Mouse (Mus musculus) liver, embryonic 13.5 days (tissue): ENCODE results near the gene Ppp1r1b. TPM values are rescaled to one million over a fixed set of nuclear protein-coding genes. Genes with fewer than 3 reads are reported as not detected.

ENCODE experiments used
- ATAC-seq: fragments of 200-750 bp; cut with Nextera tagmentation; 2 replicates; pipeline ENCODE4 v1.8.0; 2017; ENCODE audit warnings: low read depth, mild to moderate bottlenecking, moderate number of reproducible peaks, moderate library complexity
- DNase-seq: peaks from one replicate; pipeline ENCODE4 v3.0.0; 2022
- H3K27ac ChIP-seq: fragments of 300-500 bp; sonication (generic); 2 replicates; pipeline ENCODE4 v1.5.1; 2015; ENCODE audit warnings: moderate library complexity, mild to moderate bottlenecking, inconsistent platforms
- H3K27me3 ChIP-seq: fragments of 300-500 bp; sonication (generic); 2 replicates; pipeline ENCODE4 v1.6.1; 2015; ENCODE audit warnings: mild to moderate bottlenecking, inconsistent platforms
- H3K36me3 ChIP-seq: fragments of 300-500 bp; sonication (generic); 2 replicates; pipeline ENCODE4 v1.6.1; 2015; ENCODE audit warnings: mild to moderate bottlenecking, inconsistent platforms
- H3K4me1 ChIP-seq: fragments of 300-500 bp; sonication (generic); replicated peaks from 2 replicates; pipeline ENCODE4 v1.6.1; 2015; ENCODE audit warnings: inconsistent platforms
- H3K4me2 ChIP-seq: fragments of 300-500 bp; sonication (generic); 2 replicates; pipeline ENCODE4 v1.6.1; 2015; ENCODE audit warnings: inconsistent platforms, mild to moderate bottlenecking, moderate library complexity
- H3K4me3 ChIP-seq: fragments of 300-500 bp; sonication (generic); replicated peaks from 2 replicates; pipeline ENCODE4 v1.5.1; 2015; ENCODE audit warnings: mild to moderate bottlenecking, inconsistent platforms
- H3K9ac ChIP-seq: fragments of 300-500 bp; sonication (generic); 2 replicates; pipeline ENCODE4 v1.6.1; 2015; ENCODE audit warnings: mild to moderate bottlenecking, inconsistent platforms
- H3K9me3 ChIP-seq: fragments of 300-500 bp; sonication (generic); replicated peaks from 2 replicates; pipeline ENCODE4 v1.6.1; 2016; ENCODE audit warnings: inconsistent platforms
- WGBS: fragments of 180-500 bp; shearing (Covaris S2); methylation state at CpG from one replicate; pipeline ENCODE4 v1.1.7; 2015; ENCODE audit not compliant: insufficient replicate concordance; 5-methylcytosine and 5-hydroxymethylcytosine counted together
- polyA plus RNA-seq: library from polyadenylated mRNA; unstranded; fragments of >200 nt; fragmentation: Nextera tagmentation; extraction: Ambion mirVana; gene quantifications from 2 replicates; pipeline ENCODE4 v1.2.1, GENCODE M21; 2015

Gene Ppp1r1b
- polyA plus RNA-seq, 1 experiment from 2014 or later: 0.13 TPM

GRCm38 (mm10) chr11:98387056-98387577 is 38.9 kb downstream of the Ppp1r1b start:
- 42% methylated on average over 14 of the region's 14 CpGs for WGBS
- Histone ChIP-seq H3K27me3 (peaks cover 74% of the 10 kb centered on the region), H3K4me2 (no peak overlapping the region), H3K36me3 (no peaks in the 10 kb centered on the region), H3K4me3 (no peak overlapping the region), H3K4me1 (peaks cover 14% of the 10 kb centered on the region), H3K9me3 (no peaks in the 10 kb centered on the region), H3K9ac (no peak overlapping the region), H3K27ac (no peak overlapping the region)
- no peak for DNase-seq
- ATAC-seq: no peak

GRCm38 (mm10) chr11:98388282-98388681 is 40.1 kb downstream of the Ppp1r1b start:
- DNase-seq (no peak), ATAC-seq (no peak)
- Histone ChIP-seq H3K27ac (no peak overlapping the region), H3K4me3 (no peak overlapping the region), H3K36me3 (no peaks in the 10 kb centered on the region), H3K27me3 (peaks cover 70% of the 10 kb centered on the region), H3K4me2 (no peak overlapping the region), H3K9ac (no peak overlapping the region), H3K4me1 (peaks cover 26% of the 10 kb centered on the region), H3K9me3 (no peaks in the 10 kb centered on the region)
- 68% methylated on average over 10 of the region's 10 CpGs for WGBS

- no peaks in the 10 kb centered on the region for H3K36me3 ChIP-seq
- ATAC-seq (no peak), DNase-seq (peak; percentile 24)
- H3K9me3 ChIP-seq: no peaks in the 10 kb centered on the region
- H3K4me2 ChIP-seq: no peak overlapping the region
- H3K27ac ChIP-seq: no peak overlapping the region
- H3K4me3 ChIP-seq: no peak overlapping the region
- peaks cover 60% of the 10 kb centered on the region for H3K27me3 ChIP-seq
- WGBS: 18% methylated on average over 9 of the region's 9 CpGs
- peaks cover 36% of the 10 kb centered on the region for H3K4me1 ChIP-seq
- no peak overlapping the region for H3K9ac ChIP-seq
These were observed 41.1 kb downstream of the Ppp1r1b start for GRCm38 (mm10) chr11:98389221-98389780.

- H3K27me3 ChIP-seq: peaks cover 52% of the 10 kb centered on the region
- H3K4me3 ChIP-seq: no peak overlapping the region
- no peak overlapping the region for H3K9ac ChIP-seq
- ATAC-seq: no peak
- no peaks in the 10 kb centered on the region for H3K36me3 ChIP-seq
- H3K4me2 ChIP-seq: no peak overlapping the region
- no peaks in the 10 kb centered on the region for H3K9me3 ChIP-seq
- no peak overlapping the region for H3K27ac ChIP-seq
- 72% methylated on average over 12 of the region's 12 CpGs for WGBS
- H3K4me1 ChIP-seq: peaks cover 44% of the 10 kb centered on the region
- no peak for DNase-seq
These were observed 41.9 kb downstream of the Ppp1r1b start for GRCm38 (mm10) chr11:98390141-98390540.

- H3K9me3 ChIP-seq: no peaks in the 10 kb centered on the region
- DNase-seq (no peak), ATAC-seq (no peak)
- H3K9ac ChIP-seq: peak overlapping the region; percentile 39; the same call in 1 of the 2 replicates
- peaks cover 50% of the 10 kb centered on the region for H3K4me1 ChIP-seq
- no peak overlapping the region for H3K4me3 ChIP-seq
- H3K27ac ChIP-seq: peak overlapping the region; percentile 80; the same call in 1 of the 2 replicates
- 31% methylated on average over 8 of the region's 8 CpGs for WGBS
- no peaks in the 10 kb centered on the region for H3K36me3 ChIP-seq
- H3K4me2 ChIP-seq: peak overlapping the region; percentile 57; the same call in 1 of the 2 replicates
- H3K27me3 ChIP-seq: peaks cover 33% of the 10 kb centered on the region
These were observed 43.8 kb downstream of the Ppp1r1b start for GRCm38 (mm10) chr11:98392034-98392433.

GRCm38 (mm10) chr11:98392645-98393044 is 44.4 kb downstream of the Ppp1r1b start:
- H3K27me3 ChIP-seq: peaks cover 27% of the 10 kb centered on the region
- peak overlapping the region; percentile 55 for H3K9ac ChIP-seq
- whole genome bisulfite sequencing: 18% methylated on average over 4 of the region's 4 CpGs
- peak overlapping the region; percentile 57 for H3K4me2 ChIP-seq
- 0 out of 2 replicates have a peak, but pooled peaks cover 2% of the 10 kb centered on the region for H3K36me3 ChIP-seq
- no peaks in the 10 kb centered on the region for H3K9me3 ChIP-seq
- H3K4me3 ChIP-seq: 0 out of 2 replicates have a peak overlapping the region, but pooled peaks have one; percentile 7
- H3K27ac ChIP-seq: peak overlapping the region; percentile 80
- peaks cover 50% of the 10 kb centered on the region for H3K4me1 ChIP-seq
- peak; percentile 63 for DNase-seq
- ATAC-seq: peak; percentile 82

GRCm38 (mm10) chr11:98393317-98393716 is 45.1 kb downstream of the Ppp1r1b start:
- H3K9me3 ChIP-seq: no peaks in the 10 kb centered on the region
- ATAC-seq: peak; percentile 76
- H3K36me3 ChIP-seq: 0 out of 2 replicates have a peak, but pooled peaks cover 2% of the 10 kb centered on the region
- H3K27ac ChIP-seq: peak overlapping the region; percentile 80
- H3K4me3 ChIP-seq: 0 out of 2 replicates have a peak overlapping the region, but pooled peaks have one; percentile 7
- peaks cover 20% of the 10 kb centered on the region for H3K27me3 ChIP-seq
- WGBS: 10% methylated on average over 6 of the region's 6 CpGs
- H3K9ac ChIP-seq: peak overlapping the region; percentile 55
- H3K4me2 ChIP-seq: peak overlapping the region; percentile 57
- DNase-seq: peak; percentile 60
- peaks cover 50% of the 10 kb centered on the region for H3K4me1 ChIP-seq

- peak overlapping the region; percentile 80 for H3K27ac ChIP-seq
- no peak overlapping the region for H3K4me2 ChIP-seq
- no peaks in the 10 kb centered on the region for H3K9me3 ChIP-seq
- no peak overlapping the region for H3K4me3 ChIP-seq
- 0 out of 2 replicates have a peak, but pooled peaks cover 2% of the 10 kb centered on the region for H3K36me3 ChIP-seq
- ATAC-seq (no peak), DNase-seq (no peak)
- 58% methylated on average over 6 of the region's 6 CpGs for WGBS
- H3K9ac ChIP-seq: no peak overlapping the region
- H3K4me1 ChIP-seq: peaks cover 47% of the 10 kb centered on the region
- H3K27me3 ChIP-seq: peaks cover 10% of the 10 kb centered on the region; the same call in 1 of the 2 replicates
These were observed 46.1 kb downstream of the Ppp1r1b start for GRCm38 (mm10) chr11:98394301-98394700.

- DNase-seq (peak; percentile 34), ATAC-seq (peak; percentile 57)
- Histone ChIP-seq H3K4me3 (no peak overlapping the region), H3K4me2 (no peak overlapping the region), H3K36me3 (0 out of 2 replicates have a peak, but pooled peaks cover 2% of the 10 kb centered on the region), H3K9me3 (no peaks in the 10 kb centered on the region), H3K9ac (peak overlapping the region; percentile 30; the same call in 1 of the 2 replicates), H3K4me1 (peaks cover 52% of the 10 kb centered on the region), H3K27ac (peak overlapping the region; percentile 80), H3K27me3 (peaks cover 7% of the 10 kb centered on the region; the same call in 1 of the 2 replicates)
- 16% methylated on average over 4 of the region's 4 CpGs for WGBS
These were observed 46.8 kb downstream of the Ppp1r1b start for GRCm38 (mm10) chr11:98395041-98395440.

- no peak overlapping the region for H3K4me2 ChIP-seq
- H3K9me3 ChIP-seq: no peaks in the 10 kb centered on the region
- no peak overlapping the region for H3K27ac ChIP-seq
- H3K4me3 ChIP-seq: no peak overlapping the region
- no peak for ATAC-seq
- no peak overlapping the region for H3K9ac ChIP-seq
- no peak for DNase-seq
- 0 out of 2 replicates have a peak, but pooled peaks cover 2% of the 10 kb centered on the region for H3K36me3 ChIP-seq
- 78% methylated on average over 7 of the region's 7 CpGs for WGBS
- 0 out of 2 replicates have a peak, but pooled peaks cover 2% of the 10 kb centered on the region for H3K27me3 ChIP-seq
- peaks cover 44% of the 10 kb centered on the region for H3K4me1 ChIP-seq
These were observed 49.7 kb downstream of the Ppp1r1b start for GRCm38 (mm10) chr11:98397946-98398345.

GRCm38 (mm10) chr11:98400161-98400726 is 52.0 kb downstream of the Ppp1r1b start, which contains the start of gene Pgap3:
TSS of gene Pgap3 (minus strand) at chr11:98400490.
- ATAC-seq: peak; percentile 80
- peaks cover 9% of the 10 kb centered on the region; the same call in 1 of the 2 replicates for H3K27me3 ChIP-seq
- WGBS: under 1% methylated on average over 40 of the region's 40 CpGs

More at GRCm38 (mm10) chr11:98400161-98400726, 52.0 kb downstream of the Ppp1r1b start, which contains the start of gene Pgap3:
- H3K36me3 ChIP-seq: 0 out of 2 replicates have a peak, but pooled peaks cover 2% of the 10 kb centered on the region
- H3K4me1 ChIP-seq: peaks cover 21% of the 10 kb centered on the region
- peak; percentile 75 for DNase-seq
- H3K9me3 ChIP-seq: no peaks in the 10 kb centered on the region
- H3K4me3 ChIP-seq: peak within 1 kb of the TSS; percentile 84
- peak within 1 kb of the TSS; percentile 79 for H3K9ac ChIP-seq
- H3K4me2 ChIP-seq: peak within 1 kb of the TSS; percentile 79
- peak within 1 kb of the TSS; percentile 90 for H3K27ac ChIP-seq
